Mouse (Mus musculus): ENCODE measurements around the gene Pcbd1.

The Pcbd1 gene

DNA sequence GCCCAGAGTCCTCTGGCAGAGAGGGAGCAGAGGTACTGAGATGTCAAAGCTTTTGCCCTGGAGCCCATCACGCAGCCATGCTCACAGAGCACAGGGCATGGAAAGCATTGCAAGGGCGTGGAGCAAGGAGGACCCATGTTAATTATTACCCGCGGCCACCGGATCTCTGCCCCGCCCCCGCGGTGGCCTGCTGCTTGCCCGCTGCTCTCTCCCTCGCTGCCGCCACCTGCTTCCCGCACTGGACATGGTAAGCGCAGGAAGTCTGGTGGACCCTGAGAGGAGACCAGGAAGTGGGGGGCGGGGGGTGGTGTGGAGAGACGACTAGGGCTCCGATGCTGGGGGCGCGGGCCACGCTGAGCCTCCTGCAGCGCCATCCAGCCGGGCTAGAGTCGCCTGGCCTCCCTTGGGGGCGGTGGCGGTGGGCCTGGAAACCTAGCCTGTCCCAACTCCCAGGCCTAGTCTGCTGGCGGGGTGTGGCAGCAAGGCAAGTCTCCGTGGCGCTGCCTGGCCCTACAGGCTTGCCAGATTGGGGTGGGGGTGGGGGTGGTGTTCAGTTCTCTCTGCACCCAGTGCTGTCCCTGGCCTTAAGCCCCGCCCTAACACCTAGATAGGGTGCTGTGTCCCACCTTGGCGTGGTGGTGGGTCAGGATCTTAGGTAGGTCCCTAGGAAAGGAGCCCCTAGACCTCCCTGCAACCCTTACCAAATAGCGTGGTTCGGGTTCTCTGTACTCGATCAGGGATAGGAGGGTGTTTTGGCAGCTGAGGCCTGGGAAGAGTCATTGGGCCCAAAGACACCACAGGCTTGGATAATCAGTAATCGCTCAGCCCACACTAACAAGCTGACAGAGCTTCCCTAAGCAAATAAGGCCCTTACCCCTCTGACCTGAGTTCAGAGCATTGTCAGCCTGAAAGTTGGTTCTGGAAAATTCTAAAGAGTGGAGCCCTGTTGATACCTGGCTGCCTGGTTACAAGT is at the start of gene Pcbd1:
Gene Pcbd1, plus strand, starts transcription at position 162 of the 973 bp plus-strand sequence.
- DNase-seq (ENCODE audit: low spot score): peak; percentile 31

DNA sequence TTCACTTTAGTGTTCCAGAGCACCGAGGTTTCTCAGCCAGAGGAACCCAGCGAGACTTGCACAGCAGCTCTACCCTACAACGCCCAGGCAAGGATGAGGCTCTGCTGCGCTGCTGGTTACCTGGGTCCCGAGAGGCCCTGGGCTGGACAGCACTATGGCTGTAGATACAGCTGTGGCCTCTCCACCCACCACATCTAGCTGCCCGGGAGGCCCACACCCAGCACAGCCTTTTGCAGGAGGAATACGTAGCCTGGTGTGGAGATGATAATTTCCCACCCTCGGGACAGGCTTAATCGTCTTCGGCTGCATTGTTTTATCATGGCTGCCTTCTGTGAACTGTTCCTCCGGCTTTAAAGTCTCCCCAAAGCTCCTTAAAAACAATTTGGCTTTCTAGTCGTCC is 49.5 kb upstream of the Pcbd1 start:
- no peak for DNase-seq (ENCODE audit: low spot score)

DNA sequence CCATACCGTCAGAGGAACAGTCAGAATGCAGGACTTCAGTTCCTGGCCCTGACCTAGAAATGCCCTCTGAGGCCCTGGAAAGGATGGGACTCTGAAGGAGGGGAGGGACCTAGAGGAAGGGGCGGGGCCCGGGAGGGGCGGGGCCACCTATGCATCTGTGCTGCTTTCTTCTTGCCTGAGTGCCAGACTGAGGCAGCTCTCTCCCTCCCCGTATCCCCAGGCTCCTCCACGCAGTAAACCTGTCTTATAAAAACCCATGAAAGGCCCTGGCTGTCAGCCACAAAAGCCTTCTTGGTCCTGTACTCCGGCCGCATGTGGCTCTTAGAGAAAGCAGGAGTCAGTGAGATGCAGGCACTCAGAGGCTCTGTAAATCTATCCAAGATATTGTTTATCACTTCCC is 44.0 kb upstream of the Pcbd1 start:
- no peak for DNase-seq (ENCODE audit: low spot score)

DNA sequence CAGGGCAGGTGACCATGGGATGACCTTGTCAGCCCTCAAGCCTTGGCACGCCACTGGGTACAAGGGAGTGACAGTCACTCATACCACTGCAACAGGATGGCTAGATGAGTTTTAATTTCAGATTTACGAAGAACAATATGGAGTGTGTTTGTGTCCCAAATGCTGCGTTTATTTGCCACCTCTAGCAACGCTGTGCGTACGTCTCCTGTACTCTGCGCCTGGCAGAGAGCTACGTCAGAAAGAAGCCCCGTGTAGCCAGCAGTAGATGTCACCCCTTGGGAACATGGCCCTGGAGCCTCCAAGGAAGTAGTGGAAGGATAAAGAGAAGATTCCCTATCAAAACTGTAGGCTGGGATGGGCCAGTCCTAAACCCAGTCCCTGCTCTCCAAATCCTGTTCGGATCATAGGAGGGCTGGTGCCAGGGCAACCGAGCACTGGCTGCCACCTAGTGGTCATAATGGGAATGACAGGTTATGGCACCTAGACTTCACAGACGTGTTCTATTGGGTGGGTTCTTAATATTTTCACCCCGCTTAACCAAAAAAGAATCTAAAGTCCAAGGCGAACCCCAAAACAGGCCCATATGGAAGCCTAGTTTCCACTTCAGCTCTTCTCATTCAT is 37.0 kb upstream of the Pcbd1 start:
- DNase-seq (ENCODE audit: low spot score): peak; percentile 64

DNA sequence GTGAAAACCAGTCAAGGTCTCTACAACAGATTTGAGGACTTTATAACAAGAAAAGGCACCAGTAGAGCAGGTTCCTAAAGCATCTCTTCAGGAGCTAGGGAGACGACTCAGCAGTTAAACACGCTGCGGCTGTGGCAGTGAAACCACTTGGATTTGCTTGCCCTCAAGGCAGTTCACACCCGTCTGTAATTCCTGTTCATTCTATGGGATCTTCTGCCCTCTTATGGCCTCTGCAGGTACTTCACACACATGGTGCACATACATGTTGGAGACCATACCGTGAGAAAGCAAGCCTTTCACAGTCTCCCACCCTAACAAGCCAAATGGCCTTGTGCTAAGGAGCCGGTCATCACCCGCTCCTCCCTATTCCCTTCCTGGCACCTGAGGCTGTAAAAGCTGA is 32.5 kb upstream of the Pcbd1 start:
- DNase-seq (ENCODE audit: low spot score): no peak

DNA sequence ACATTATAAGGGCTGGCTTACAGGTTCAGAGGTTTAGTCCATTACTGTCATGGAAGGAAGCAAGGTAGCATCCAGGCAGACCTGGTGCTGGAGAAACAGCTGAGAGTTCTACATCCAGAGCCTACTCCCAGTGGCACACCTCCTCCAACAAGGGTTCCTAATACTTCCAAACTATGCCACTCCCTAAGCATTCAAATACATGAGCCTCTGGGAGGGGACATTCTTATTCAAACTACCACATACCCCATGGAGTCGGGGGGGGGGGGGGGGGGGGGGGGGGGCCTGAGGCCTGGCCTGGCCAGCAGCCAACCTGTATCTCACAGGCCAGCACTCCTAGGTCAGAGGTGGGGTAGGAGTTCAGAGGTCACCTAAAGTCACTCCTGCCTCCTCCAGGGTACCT is 30.0 kb upstream of the Pcbd1 start:
- DNase-seq (ENCODE audit: low spot score): no peak

DNA sequence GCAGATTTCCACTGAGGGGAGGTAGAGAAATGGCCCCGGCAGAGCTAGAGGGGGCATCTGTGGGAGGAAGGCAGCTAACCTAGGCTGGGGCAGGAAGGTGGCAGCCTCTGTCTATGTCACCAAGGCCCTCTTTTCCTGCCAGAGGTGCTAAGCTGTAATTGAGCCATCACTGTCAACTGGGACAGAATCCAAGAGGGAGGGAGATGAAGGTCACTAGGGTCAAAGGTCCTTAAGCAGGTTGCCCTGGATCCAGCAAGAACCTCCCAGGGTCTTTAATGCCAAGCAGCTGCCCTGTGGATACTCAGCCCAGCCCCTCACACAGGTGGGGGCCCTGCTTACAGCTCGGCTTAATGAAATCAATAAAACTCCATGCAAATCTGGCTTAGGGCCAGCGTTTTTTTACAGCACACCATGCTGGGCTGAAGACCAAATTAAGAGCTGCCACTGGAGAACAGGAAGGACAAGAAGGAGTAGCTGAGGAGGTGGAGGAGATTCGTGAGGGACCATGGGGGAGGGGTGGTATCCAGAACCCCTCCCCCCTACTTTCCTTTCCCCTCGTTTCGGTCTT is 29.5 kb upstream of the Pcbd1 start:
- no peak for DNase-seq (ENCODE audit: low spot score)

DNA sequence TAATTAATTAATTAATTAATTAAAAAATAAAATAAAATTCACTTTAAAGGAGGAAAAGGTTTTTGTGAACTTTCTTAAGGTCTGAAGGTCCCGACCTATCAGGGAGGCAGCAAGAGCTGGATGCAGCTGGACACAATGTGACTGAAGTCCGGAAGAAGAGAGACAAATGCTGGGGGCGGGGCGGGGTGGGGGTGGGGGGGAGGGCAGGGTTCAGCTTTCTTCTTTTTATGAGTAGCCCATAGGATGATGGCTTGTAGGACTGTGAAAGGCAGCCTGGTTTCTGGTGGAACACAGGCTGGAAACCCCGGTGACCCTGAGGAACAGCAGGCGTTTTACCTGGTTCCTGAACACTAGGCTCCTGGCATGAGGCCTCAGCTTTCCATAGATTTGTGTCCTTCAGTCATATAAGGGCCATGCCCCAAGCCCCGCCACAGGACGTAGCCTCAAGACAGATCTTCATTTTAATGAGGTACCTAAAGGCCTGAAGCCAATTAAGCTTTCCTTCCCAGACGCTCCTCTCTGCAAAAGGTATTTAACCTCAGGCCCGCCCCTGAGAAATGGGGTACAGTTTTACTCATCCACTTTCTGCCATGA is 25.8 kb upstream of the Pcbd1 start:
- DNase-seq (ENCODE audit: low spot score): no peak

DNA sequence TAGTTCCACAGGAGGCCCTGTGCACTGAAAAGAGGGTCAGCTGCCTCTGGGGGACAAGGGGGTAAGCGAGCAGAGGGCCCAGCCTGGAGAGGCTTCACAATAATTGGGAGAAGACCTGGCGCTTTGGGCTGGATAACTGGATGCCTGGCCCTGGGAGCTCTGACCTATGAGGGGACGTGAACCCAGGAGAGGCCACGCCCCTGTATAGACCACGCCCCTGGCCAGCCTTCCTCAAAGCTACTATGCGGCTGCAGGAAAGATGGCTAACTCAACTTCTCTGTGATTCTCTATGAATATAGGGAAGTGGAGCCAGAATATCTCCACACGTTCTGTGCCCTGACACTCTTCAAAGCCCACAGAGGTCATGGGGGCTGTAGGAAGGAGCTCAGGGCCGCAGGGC is 24.5 kb upstream of the Pcbd1 start:
- no peak for DNase-seq (ENCODE audit: low spot score)

DNA sequence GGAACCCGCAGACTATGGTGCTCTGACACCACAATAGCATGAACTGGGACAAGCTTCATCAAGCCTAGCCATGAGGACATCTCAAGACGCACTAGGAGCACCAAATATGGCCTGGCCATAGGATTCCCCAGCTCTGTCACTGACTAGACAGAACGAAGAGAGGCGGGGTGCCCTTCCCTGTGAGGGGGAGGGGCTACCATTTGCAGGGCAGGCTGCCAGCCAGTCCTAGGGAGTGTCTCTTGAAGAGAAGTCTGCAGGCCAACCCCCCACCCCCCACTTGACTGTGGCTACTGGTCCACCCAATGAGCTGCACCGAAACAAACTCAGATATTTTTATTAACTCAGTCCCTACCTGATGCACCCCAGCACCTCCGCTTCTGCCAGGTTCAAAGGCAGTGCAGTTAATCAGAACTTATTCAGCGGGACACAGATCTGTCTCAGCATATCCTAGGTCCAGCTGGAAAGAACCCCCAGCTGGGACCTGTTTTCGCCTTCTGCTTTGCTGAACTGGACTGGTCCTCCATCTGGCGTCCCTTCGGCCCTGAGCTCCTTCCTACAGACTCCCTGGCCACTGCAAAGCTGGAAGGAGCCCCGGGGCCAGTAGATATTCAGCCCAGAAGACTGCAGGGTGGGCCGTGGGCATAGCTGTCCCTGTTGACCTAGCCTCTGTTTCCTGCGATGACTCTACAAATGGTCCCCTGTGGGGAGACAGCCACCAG is 23.7 kb upstream of the Pcbd1 start:
- DNase-seq (ENCODE audit: low spot score): no peak

DNA sequence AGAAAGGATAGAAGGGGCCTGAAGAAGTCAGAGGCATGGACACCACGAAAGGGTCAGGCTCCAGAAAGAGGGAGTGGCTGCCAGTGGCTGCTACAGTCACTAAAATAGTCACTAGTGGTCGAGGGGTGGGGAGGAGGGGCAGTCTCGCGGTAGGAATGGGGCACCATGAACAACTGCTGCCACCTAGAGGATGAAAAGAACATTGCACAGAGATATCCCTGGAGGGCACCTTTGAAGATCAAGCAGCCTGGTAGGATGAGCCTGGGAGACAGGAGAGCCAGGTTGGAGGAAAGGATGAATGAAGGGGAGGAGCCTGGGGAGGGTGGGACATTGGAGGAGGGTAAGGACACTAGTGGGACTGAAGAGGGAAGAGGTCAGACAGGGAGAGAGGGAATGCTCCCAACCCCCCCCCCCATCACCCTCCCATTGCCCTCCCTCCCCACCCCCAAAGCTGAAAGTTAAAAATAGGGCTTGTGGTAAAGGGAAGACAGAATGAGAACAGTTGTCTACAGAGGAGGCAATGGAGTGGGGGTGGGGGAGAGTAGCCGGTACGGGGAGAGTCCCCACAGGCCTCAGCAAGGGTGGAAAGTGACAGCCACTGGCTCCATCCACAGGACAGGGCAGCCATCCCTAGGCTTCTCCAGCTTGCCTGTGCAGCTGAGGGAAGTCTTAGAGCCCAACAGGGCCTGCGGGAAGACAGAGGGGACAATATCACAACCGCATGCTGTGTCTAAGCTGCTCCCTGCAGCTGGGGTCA is 20.5 kb upstream of the Pcbd1 start:
- peak; percentile 15 for DNase-seq (ENCODE audit: low spot score)

DNA sequence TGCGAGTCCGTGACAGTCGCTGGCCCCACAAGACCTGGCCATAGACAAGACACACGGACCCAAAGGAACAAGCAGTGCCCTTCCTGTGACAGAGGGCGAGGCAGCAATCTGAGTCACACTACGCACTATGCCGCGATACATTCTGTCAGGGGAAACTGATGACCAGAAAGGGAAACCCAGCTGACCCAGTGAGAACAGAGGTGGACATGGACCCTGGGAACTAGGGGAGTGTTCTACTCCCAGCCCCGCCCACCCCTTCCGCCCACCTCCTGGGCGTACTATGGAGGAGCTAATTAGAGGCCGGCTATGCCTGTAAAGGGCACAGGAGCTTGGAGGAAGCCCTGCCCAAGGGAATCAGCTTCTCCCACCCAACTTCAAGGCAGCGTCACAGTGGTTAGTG is 19.9 kb upstream of the Pcbd1 start:
- no peak for DNase-seq (ENCODE audit: low spot score)

DNA sequence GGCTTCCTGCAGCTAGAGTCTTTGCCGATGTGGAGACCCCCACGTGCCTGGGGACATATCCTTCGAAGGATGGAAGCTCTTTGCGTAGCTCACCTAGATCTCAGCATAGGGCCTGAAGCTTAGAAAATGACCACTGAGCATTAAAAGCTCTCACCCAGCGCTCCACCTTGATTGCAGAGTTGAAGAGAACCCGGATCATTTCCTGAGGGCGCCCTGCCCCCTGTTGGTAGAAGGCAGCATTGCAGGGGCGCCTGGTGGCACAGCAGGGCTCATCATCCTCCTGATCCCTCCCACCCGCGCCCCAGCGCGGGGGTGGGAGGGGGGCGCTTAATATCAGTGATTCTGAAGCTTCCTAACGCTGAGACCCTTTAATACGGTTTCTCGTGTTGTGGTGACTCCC is 16.8 kb upstream of the Pcbd1 start:
- peak; percentile 45 for DNase-seq (ENCODE audit: low spot score)

DNA sequence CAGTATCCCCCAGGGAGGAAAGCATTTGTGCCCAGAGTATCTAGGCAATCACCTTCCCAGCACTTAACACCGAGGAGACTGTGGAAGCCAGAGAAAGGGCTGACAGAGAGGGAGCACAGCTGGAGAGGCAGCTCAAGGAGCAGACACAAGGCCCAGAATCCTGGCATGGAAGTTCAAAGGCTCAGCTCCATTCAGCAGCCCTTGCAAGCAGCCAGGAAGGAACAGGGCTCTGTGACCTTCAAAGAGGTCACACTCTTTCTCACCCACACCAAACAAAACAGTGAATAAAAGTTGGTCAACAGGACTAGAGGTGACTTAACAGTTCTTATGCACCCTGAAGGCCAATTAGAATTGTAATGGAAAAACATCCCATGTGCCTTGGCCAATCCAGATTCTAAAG is 14.5 kb upstream of the Pcbd1 start:
- no peak for DNase-seq (ENCODE audit: low spot score)

DNA sequence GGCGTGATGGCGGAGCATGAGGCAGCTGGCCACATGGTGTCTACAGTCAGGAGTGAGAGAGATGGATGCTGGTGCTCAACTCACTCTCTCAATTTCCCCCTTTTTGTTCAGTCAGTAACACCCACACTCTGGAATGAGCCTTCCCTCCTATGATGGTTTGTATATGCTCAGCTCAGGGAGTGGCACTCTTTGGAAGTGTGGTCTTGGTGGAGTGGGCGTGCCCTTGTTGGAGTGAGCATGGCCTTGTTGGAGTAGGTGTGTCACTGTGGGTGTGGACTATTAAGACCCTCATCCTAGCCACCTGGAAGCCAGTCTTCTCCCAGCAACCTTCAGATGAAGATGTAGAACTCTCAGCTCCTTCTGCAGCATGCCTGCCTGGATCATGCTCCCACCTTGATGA is 13.5 kb upstream of the Pcbd1 start:
- no peak for DNase-seq (ENCODE audit: low spot score)

DNA sequence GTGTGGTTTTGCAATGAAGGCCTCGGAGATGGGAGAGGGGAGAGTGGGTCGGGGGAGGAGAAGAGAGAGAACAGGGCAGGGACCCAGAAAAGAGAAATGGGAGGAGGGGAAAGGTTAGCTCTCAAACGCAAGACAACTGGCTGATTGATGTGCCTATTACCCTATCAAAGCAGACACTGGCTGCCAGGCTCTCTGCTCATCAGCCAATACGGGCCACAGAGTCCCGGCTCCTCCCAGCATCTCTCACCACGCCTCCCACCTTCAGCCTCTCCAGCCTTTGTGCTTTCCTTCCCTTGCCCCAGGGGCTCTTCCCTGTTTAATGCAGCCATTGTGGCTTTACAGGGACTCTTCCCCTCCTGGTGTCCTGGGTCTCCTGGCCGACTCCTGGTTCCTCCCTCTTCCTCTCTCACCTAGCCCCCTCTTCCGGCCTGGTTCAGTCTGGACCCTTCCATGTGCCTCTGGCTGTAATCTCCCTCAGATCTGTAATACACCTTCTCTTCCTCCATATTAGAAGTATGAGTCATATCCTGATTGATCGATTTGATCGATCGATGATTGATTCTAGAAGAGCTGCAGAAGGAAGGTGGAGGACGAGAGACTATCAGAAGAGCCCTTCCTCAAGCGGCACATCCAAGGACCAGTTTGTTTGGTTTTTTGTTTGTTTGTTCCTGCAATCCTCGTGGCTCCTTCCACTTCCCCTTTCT is 8.8 kb upstream of the Pcbd1 start:
- DNase-seq (ENCODE audit: low spot score): no peak

DNA sequence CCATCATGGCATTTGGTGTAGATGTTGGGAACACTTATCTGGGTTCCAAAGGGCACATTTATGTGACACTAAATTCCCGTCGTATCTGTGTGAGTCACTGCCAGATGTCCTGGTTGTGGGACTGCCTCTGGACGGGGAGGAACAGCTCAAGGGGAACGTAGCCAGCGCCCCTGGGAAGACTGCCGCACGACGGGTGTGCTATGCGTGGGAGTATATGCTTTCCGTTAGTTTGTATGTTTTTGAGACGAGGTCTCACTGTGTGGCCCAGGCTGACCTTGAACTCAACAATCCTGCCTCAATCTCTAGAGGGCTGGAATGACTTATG is 8.2 kb upstream of the Pcbd1 start:
- DNase-seq (ENCODE audit: low spot score): no peak

DNA sequence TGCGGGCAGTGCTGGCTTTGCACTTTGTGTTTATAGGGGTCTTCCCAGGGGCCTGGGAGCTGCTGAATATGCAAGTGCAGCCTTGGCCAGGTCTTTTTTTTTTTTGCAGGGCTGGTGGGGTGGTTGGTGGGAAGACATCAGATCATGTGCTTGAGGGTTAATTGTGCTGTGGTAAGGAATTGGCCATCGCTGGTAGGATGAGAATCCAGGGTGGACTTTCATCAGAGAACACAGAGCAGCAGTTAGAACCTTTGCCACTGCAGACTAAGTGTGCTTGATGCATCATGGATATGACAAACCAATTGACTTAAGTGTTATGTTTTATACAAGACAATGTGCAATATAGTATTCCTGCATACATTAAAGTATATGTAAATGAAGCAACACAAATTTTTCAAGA is 3.8 kb upstream of the Pcbd1 start:
- no peak for DNase-seq (ENCODE audit: low spot score)

DNA sequence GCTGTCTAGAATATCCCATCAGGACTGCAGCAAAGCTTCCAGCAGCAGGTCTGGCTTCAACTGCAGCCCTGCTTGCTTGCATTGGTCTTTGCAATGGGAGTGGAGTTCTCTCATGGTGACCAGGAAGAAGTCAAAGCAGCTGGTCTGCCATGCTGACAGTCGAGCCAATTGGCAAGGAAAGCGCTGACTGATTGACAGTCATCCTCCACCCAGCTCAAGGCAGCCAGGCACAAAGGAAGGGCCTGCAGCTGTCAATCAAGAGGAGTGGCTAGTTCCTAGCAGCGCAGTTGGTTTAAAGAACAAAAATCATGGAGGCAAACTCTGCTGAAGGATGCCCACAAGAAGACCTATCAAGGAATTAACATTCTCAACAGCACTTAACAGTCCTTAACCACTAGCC is 2.6 kb upstream of the Pcbd1 start:
- no peak for DNase-seq (ENCODE audit: low spot score)

DNA sequence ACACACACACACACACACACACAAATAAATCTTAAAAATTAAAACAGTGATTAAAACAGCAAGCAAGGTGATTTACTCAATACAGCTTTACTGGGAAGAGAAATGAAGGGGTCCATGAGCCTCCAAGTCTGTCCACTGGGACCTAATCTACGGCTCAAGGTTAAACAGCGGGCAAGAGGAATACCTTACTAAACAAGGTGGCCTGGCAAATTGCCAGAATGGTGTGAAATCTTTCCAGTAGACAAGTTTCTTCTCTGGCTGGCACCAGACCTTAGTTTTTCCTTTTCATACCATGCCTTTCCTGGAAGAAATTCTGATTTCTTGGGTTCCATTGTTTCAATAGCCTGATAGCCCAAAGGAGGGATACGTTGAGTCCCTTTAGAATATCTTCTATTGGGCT is 663 bp upstream of the Pcbd1 start:
- DNase-seq (ENCODE audit: low spot score): no peak

DNA sequence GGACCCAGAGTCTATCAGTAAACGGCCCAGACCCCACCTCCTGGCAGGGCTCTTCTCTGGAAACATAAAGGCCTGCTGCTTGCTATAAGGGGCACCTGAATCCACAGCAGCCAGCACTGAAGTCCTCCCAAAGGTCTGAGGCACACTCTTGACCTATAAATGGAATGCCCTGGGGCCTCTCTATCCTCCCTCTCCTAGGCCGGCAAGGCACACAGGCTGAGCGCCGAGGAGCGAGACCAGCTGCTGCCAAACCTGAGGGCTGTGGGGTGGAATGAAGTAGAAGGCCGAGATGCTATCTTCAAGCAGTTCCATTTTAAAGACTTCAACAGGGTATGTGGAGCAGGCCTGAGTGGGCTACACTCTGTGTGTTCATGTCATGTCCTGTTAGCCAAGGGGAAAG is 2.7 kb downstream of the Pcbd1 start:
- no peak for DNase-seq (ENCODE audit: low spot score)

Data from urinary bladder, postnatal 25 days (tissue).